In genomic region chr5:99240501-99240900, GRCm38 (mm10) we compare ENCODE assay signal across 23 mouse cellular contexts.
A peak's percentile ranks its signal among the peaks of the same experiment; 100 is the strongest.
DNase-seq lines count a peak whose midpoint lies in the region; ATAC-seq lines count a peak whose summit lies in the region.
"Had no signal": no experiment of that assay in that cellular context is flagged by ENCODE, and none has a peak within 500 bp of the region (broad histone marks: within the 10 kb centered on the region; RNA-seq: fewer than 3 reads in every experiment).

No protein-coding gene starts in this region.

- peaks cover 90% of the 10 kb centered on the region for H3K36me3 ChIP-seq in heart, embryonic 12.5 days
- peaks cover 80% of the 10 kb centered on the region for H3K36me3 ChIP-seq in heart, embryonic 10.5 days
- H3K36me3 ChIP-seq in heart, embryonic 16.5 days (ENCODE audit: control insufficient read depth, insufficient read depth) = peaks cover 29% of the 10 kb centered on the region; the same call in 1 of the 2 replicates
- H3K36me3 ChIP-seq: embryonic facial prominence, embryonic 15.5 days; G1E had no signal

- 86% methylated on average over 6 of the region's 6 CpGs for WGBS in heart, embryonic 12.5 days
- WGBS in heart, embryonic 10.5 days = 88% methylated on average over 6 of the region's 6 CpGs
- WGBS in heart, embryonic 16.5 days = 89% methylated on average over 6 of the region's 6 CpGs

- no peak for DNase-seq in heart, embryonic 10.5 days (ENCODE audit: low spot score)
- no peak for DNase-seq in heart, adult 9 months (ENCODE audit: low spot score in 2 of 2)
- DNase-seq in lung, adult 18-20 months = peak; percentile 71 to 78
- no peak for DNase-seq in lung, postnatal 10 days
- DNase-seq in lung, postnatal 36 days = peak; percentile 75
- DNase-seq: adrenal gland, adult 8-10 months; adrenal gland, postnatal 36 days; B cell, adult 2 months; cerebellum, adult 11 months; cerebellum, adult 8-10 months; cerebellum, postnatal 14 days; embryo, embryonic 11 days; gastrocnemius, postnatal 36 days; heart, postnatal 36 days had no signal

- peaks cover 56% of the 10 kb centered on the region for H3K4me1 ChIP-seq in heart, embryonic 12.5 days (replicated peaks)
- peaks cover 28% of the 10 kb centered on the region for H3K4me1 ChIP-seq in heart, embryonic 10.5 days
- peaks cover 23% of the 10 kb centered on the region for H3K4me1 ChIP-seq in heart, embryonic 16.5 days (ENCODE audit: control insufficient read depth, insufficient read depth, low read length)
- H3K4me1 ChIP-seq: embryonic facial prominence, embryonic 15.5 days; hindbrain, embryonic 15.5 days had no signal

- H3K9me3 ChIP-seq in heart, embryonic 12.5 days (replicated peaks) = no peaks in the 10 kb centered on the region
- H3K9me3 ChIP-seq in heart, embryonic 10.5 days = no peaks in the 10 kb centered on the region
- H3K9me3 ChIP-seq in heart, embryonic 16.5 days (replicated peaks; ENCODE audit: control insufficient read depth, low read length) = no peaks in the 10 kb centered on the region
- H3K9me3 ChIP-seq: embryonic facial prominence, embryonic 15.5 days; forebrain, embryonic 10.5 days; hindbrain, embryonic 15.5 days had no signal

- no peak for ATAC-seq in heart, embryonic 12.5 days (ENCODE audit: insufficient number of reproducible peaks, low FRiP score)
- ATAC-seq in heart, embryonic 16.5 days (replicated peaks; ENCODE audit: extremely low read depth, insufficient read depth, low FRiP score) = no peak
- ATAC-seq: CD4-positive, CD25-positive, alpha-beta regulatory T cell, adult 4 months; forebrain, embryonic 14.5 days had no signal

- peak overlapping the region; percentile 62; the same call in 1 of the 2 replicates for H3K27ac ChIP-seq in heart, embryonic 12.5 days (ENCODE audit: poor library complexity, severe bottlenecking)
- no peak overlapping the region for H3K27ac ChIP-seq in heart, embryonic 10.5 days
- peak overlapping the region; percentile 49 for H3K27ac ChIP-seq in heart, embryonic 16.5 days (ENCODE audit: low read length)
- H3K27ac ChIP-seq: embryonic facial prominence, embryonic 15.5 days; forebrain, embryonic 10.5 days; hindbrain, embryonic 15.5 days had no signal

- no peak overlapping the region for H3K4me3 ChIP-seq in heart, embryonic 12.5 days
- H3K4me3 ChIP-seq in heart, embryonic 10.5 days = no peak overlapping the region
- H3K4me3 ChIP-seq in heart, embryonic 16.5 days (ENCODE audit: low read length) = no peak overlapping the region
- H3K4me3 ChIP-seq: embryonic facial prominence, embryonic 15.5 days; erythroblast, embryonic 14.5 days; forebrain, embryonic 10.5 days; hindbrain, embryonic 15.5 days had no signal

- H3K4me2 ChIP-seq in heart, embryonic 12.5 days = no peak overlapping the region
- H3K4me2 ChIP-seq in heart, embryonic 16.5 days (ENCODE audit: low read depth, low read length) = no peak overlapping the region
- H3K4me2 ChIP-seq: embryonic facial prominence, embryonic 15.5 days; hindbrain, embryonic 15.5 days had no signal

- H3K9ac ChIP-seq in heart, embryonic 12.5 days = no peak overlapping the region
- no peak overlapping the region for H3K9ac ChIP-seq in heart, embryonic 16.5 days (ENCODE audit: low read length)
- H3K9ac ChIP-seq: embryonic facial prominence, embryonic 15.5 days; hindbrain, embryonic 15.5 days had no signal

- H3K27me3 ChIP-seq in heart, embryonic 12.5 days (replicated peaks) = no peaks in the 10 kb centered on the region
- H3K27me3 ChIP-seq in heart, embryonic 10.5 days (ENCODE audit: insufficient read depth, poor library complexity, severe bottlenecking) = no peaks in the 10 kb centered on the region
- no peaks in the 10 kb centered on the region for H3K27me3 ChIP-seq in heart, embryonic 16.5 days (ENCODE audit: control insufficient read depth, insufficient read depth, low read length)
- H3K27me3 ChIP-seq: embryonic facial prominence, embryonic 15.5 days; hindbrain, embryonic 15.5 days had no signal

Comparison
In these comparisons a context has a peak if more than half of its experiments do, and no peak if none do; other contexts are left out.
1. DNase-seq: peak in lung, adult 18-20 months (2 of 2) and lung, postnatal 36 days (single experiment); none in heart, embryonic 10.5 days (single experiment), heart, adult 9 months (0 of 2) and lung, postnatal 10 days (single experiment).